Mouse (Mus musculus) Patski (cell line): ENCODE measurements at regions not wholly inside any gene's neighbourhood (a gene's known extent, or its start where the extent isn't known, plus 50 kb on each side); places are given as distances from the start of the nearest gene placed in this dataset.

ENCODE experiments used
- ATAC-seq: fragments of 100-300 bp; one replicate; pipeline ENCODE4 v1.8.0; 2021
- CTCF ChIA-PET: fragments of 350-600 bp; sonication (Branson Sonifier 250); formaldehyde crosslinking; loops from one replicate; lab custom pipeline; 2022; ENCODE audit warnings: inconsistent platforms; lab: Charles Lee
- POLR2A ChIA-PET: fragments of 350-600 bp; sonication (Branson Sonifier 250); formaldehyde crosslinking; loops from one replicate; lab custom pipeline; 2022; ENCODE audit warnings: antibody characterized with exemption, inconsistent platforms; lab: Charles Lee
- DNase-seq: peaks from one replicate; pipeline ENCODE4 v3.0.0-alpha.2; 2011; ENCODE audit warnings: low read depth, low spot score
- H3K27me3 ChIP-seq: fragments of 371-371 bp; one replicate; pipeline ENCODE4 v1.5.1; 2021
- CTCF ChIP-seq: fragments of 100-300 bp; IDR thresholded peaks from one replicate; pipeline ENCODE4 v1.5.1; 2021
- in situ Hi-C: fragments of 300-500 bp; cut with MboI; formaldehyde crosslinking; loops from 3 replicates; pipeline ENCODE4 v1.11.1; 2018; ENCODE audit warnings: low pct_unique_long_range_greater_than_20kb, mixed read lengths

DNA sequence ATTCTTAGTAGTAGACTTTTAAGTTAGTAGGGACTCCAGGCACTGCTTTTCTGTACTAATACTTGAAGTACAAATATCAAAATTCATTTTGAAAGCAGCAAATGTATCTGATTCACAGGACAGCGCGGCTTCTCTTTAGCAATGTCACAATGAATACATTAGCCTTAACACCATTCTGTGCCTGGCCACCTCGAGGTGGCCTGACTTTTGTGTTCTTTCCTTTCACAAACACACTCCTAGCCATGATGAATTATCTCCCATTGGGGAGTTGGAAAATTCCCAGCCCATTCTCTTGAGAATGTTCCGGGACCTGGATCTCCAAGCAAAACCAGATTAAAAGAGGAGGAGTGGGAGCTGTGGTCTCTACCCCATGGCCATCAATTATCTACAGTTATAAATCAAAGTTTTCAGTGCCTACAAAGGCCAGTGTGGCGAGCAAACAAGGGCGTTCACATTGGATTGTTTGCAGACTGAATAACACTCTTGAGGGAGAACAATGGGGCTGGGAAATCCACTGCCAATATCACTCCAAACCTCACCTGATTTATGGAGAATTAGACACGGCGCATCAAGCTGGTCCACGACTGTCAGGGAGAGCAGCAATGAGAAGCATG, 82.7 kb upstream of the Rarb start:
- DNase-seq (no peak), ATAC-seq (no peak)
- in situ Hi-C loops: no loop called here
- ChIA-PET CTCF (no interaction called here), POLR2A (no interaction called here)
- peaks cover 3% of the 10 kb centered on the region for H3K27me3 ChIP-seq
- no peak for TF ChIP-seq CTCF

DNA sequence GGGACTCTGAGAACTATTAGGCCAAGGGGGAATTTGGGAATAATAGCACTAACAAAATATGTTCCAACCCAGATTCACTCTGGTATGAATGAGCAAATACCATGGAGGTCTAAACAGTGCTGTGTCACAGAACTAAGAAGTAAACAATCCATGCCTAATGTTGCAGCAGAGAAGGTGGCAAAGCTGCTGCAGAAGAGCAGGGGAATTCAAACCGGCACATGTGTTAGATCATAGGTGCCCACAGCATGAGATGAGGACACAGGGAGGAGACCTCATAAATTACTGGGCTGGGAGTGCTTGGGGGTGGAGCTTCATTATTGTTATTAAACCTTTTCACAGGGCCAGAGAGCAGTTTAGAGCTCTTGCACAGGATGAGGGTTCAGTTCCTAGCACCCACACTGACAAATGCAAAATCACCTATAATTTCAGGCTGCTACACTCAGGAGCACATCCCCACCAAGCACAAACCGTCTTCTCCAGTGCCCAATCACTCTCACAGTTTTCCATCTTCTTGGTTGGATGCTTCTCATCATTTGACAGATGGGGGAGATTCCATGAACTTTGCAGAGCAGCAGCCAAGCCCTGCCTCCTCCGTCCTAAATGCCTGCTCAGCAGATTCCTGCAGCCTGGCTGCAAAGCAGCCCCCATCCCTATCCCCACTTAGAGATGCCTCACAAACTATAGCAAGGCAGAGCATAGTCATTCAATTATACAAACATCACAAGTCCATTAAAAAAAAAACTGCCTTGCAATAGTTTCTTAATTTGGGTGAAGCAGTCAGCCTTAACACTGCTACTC, 79.0 kb upstream of the Rarb start:
- in situ Hi-C loops: no loop called here
- H3K27me3 ChIP-seq: no peaks in the 10 kb centered on the region
- no peak for TF ChIP-seq CTCF
- POLR2A ChIA-PET: no interaction called here
- DNase-seq (no peak), ATAC-seq (no peak)
- CTCF ChIA-PET: interaction anchor here (1.0 kb wide), 1 partner anchor 18 kb away, joined by 3 read pairs; no protein-coding TSS in a partner anchor

GRCm38 (mm10) chr14:16896974-16897373, 78.0 kb upstream of the Rarb start:
- DNase-seq: no peak
- POLR2A ChIA-PET: no interaction called here
- no peaks in the 10 kb centered on the region for H3K27me3 ChIP-seq
- in situ Hi-C loops: no loop called here
- ATAC-seq: no peak
- CTCF ChIA-PET: no interaction called here
- TF ChIP-seq CTCF: no peak

- peaks cover 3% of the 10 kb centered on the region for H3K27me3 ChIP-seq
- in situ Hi-C loops: no loop called here
- CTCF ChIA-PET: no interaction called here
- no peak for TF ChIP-seq CTCF
- POLR2A ChIA-PET: interaction anchor here (0.7 kb wide), 1 partner anchor 88 kb away, joined by 3 read pairs; no protein-coding TSS in a partner anchor
- no peak for DNase-seq
- ATAC-seq: no peak
These were observed 62.3 kb upstream of the Rarb start for GRCm38 (mm10) chr14:16881249-16881648.

DNA sequence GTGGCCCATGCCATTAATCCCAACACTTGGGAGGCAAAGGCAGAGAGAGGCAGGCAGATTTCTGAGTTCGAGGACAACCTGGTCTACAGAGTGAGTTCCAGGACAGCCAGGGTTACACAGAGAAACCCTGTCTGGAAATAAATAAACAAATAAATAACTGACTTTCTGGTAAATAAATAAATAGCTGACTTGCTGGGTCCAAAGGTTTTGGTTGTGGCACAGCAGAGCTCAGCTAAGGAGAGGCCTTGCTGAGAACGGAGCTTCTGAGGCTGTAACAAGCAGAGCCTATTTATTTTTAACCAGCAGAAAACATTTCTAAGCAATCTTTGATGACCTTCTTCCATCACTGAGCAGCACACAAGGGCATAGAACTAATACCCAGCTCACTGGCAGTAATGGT, 50.3 kb upstream of the Rarb start:
- H3K27me3 ChIP-seq: no peaks in the 10 kb centered on the region
- no peak for ATAC-seq
- no peak for DNase-seq
- ChIA-PET POLR2A (no interaction called here), CTCF (no interaction called here)
- in situ Hi-C loops: no loop called here
- TF ChIP-seq CTCF: no peak
